Mouse (Mus musculus): ENCODE measurements around the gene Sox21. TPM values are rescaled to one million over a fixed set of nuclear protein-coding genes. Genes with fewer than 3 reads are reported as not detected.

Sox21 gene
- polyA plus RNA-seq (2015; fragmentation: Nextera tagmentation; extraction: Ambion mirVana): not detected in 2 replicates

GRCm38 (mm10) chr14:118236886-118237289, at the start of gene Sox21:
Gene Sox21 (minus strand): TSS chr14:118237030.
- TF ChIP-seq CTCF (IDR thresholded peaks at IDR 0.05; ENCODE audit: low read depth): no peak
- Histone ChIP-seq H3K9me3 (replicated peaks; ENCODE audit: low read length) (no peaks in the 10 kb centered on the region), H3K4me1 (replicated peaks; ENCODE audit: insufficient read depth, low read length) (peaks cover 22% of the 10 kb centered on the region), H3K36me3 (ENCODE audit: insufficient read depth, low read length) (no peaks in the 10 kb centered on the region), H3K27ac (no peak within 1 kb of the TSS), H3K4me3 (replicated peaks; ENCODE audit: low read depth, low read length) (peak within 1 kb of the TSS; percentile 47), H3K9ac (ENCODE audit: low read depth, low read length) (no peak within 1 kb of the TSS), H3K27me3 (ENCODE audit: insufficient read depth, low read length) (peaks cover 66% of the 10 kb centered on the region), H3K4me2 (ENCODE audit: low read length) (peak within 1 kb of the TSS; percentile 92)
- under 1% methylated on average over 34 of the region's 34 CpGs for WGBS
- DNase-seq (ENCODE audit: low spot score) (no peak), ATAC-seq (replicated peaks; ENCODE audit: low FRiP score, low read depth) (peak; percentile 74)

GRCm38 (mm10) chr14:118286096-118286495, 49.3 kb upstream of the Sox21 start:
- H3K4me1 ChIP-seq (replicated peaks; ENCODE audit: insufficient read depth, low read length): no peaks in the 10 kb centered on the region
- H3K27me3 ChIP-seq (ENCODE audit: insufficient read depth, low read length): no peaks in the 10 kb centered on the region
- H3K9me3 ChIP-seq (replicated peaks; ENCODE audit: low read length): no peaks in the 10 kb centered on the region
- TF ChIP-seq CTCF (IDR thresholded peaks at IDR 0.05; ENCODE audit: low read depth): no peak
- peak; percentile 8 for DNase-seq (ENCODE audit: low spot score)
- no peak overlapping the region for H3K27ac ChIP-seq
- no peak overlapping the region for H3K4me2 ChIP-seq (ENCODE audit: low read length)
- no peak overlapping the region for H3K9ac ChIP-seq (ENCODE audit: low read depth, low read length)
- no peak overlapping the region for H3K4me3 ChIP-seq (replicated peaks; ENCODE audit: low read depth, low read length)
- H3K36me3 ChIP-seq (ENCODE audit: insufficient read depth, low read length): no peaks in the 10 kb centered on the region
- ATAC-seq (replicated peaks; ENCODE audit: low FRiP score, low read depth): no peak
- WGBS: 62% methylated on average over 2 of the region's 2 CpGs

DNA sequence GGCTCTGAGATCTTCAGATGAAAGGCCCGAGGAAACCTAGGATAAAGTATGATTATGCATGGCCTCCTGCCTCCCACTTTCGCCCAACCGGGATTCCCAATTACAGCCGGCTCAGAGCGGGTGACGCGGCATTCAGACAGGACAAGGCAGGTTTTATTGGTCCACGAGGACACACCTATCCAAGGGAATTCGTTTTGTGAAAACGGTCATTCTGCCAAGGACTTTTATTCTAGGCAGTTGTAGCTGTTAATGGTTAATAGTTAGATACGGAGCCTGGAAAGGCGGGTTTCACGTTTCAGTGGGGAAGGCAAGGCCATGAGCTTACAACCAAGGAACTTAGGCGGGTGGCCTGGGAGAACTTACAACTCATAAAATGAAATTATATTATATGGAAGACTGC, 46.1 kb upstream of the Sox21 start:
- no peaks in the 10 kb centered on the region for H3K4me1 ChIP-seq (replicated peaks; ENCODE audit: insufficient read depth, low read length)
- H3K9me3 ChIP-seq (replicated peaks; ENCODE audit: low read length): no peaks in the 10 kb centered on the region
- no peak overlapping the region for H3K4me2 ChIP-seq (ENCODE audit: low read length)
- no peak overlapping the region for H3K27ac ChIP-seq
- WGBS: 40% methylated on average over 14 of the region's 14 CpGs
- DNase-seq (ENCODE audit: low spot score) (peak; percentile 54), ATAC-seq (replicated peaks; ENCODE audit: low FRiP score, low read depth) (peak; percentile 68)
- H3K36me3 ChIP-seq (ENCODE audit: insufficient read depth, low read length): no peaks in the 10 kb centered on the region
- H3K9ac ChIP-seq (ENCODE audit: low read depth, low read length): no peak overlapping the region
- H3K27me3 ChIP-seq (ENCODE audit: insufficient read depth, low read length): no peaks in the 10 kb centered on the region
- H3K4me3 ChIP-seq (replicated peaks; ENCODE audit: low read depth, low read length): no peak overlapping the region
- no peak for TF ChIP-seq CTCF (IDR thresholded peaks at IDR 0.05; ENCODE audit: low read depth)

DNA sequence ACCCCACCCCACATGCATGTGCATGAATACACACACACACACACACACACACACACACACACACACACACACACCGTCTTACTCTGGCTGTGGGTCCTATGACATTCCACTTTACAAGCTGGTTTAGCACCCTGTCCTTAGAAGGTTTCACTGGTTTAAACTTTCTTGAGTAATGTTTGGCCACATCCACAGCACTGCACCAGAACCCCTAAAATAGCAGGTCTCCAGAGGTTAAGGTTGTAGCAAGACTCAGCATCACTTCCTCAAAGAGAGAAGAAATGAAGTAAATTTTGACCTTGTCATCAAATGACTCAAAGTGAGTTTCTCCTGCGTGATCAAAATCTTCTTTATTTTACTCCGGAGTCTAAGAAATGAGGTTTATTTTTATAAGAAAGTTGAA, 45.4 kb upstream of the Sox21 start:
- no peak for ATAC-seq (replicated peaks; ENCODE audit: low FRiP score, low read depth)
- WGBS: 89% methylated on average over 3 of the region's 3 CpGs

GRCm38 (mm10) chr14:118277704-118278498, 41.1 kb upstream of the Sox21 start:
- Histone ChIP-seq H3K4me1 (replicated peaks; ENCODE audit: insufficient read depth, low read length) (no peaks in the 10 kb centered on the region), H3K9me3 (replicated peaks; ENCODE audit: low read length) (no peaks in the 10 kb centered on the region), H3K4me3 (replicated peaks; ENCODE audit: low read depth, low read length) (no peak overlapping the region), H3K27me3 (ENCODE audit: insufficient read depth, low read length) (no peaks in the 10 kb centered on the region), H3K4me2 (ENCODE audit: low read length) (no peak overlapping the region), H3K9ac (ENCODE audit: low read depth, low read length) (no peak overlapping the region), H3K36me3 (ENCODE audit: insufficient read depth, low read length) (no peaks in the 10 kb centered on the region), H3K27ac (no peak overlapping the region)
- WGBS: 84% methylated on average over 7 of the region's 7 CpGs
- no peak for TF ChIP-seq CTCF (IDR thresholded peaks at IDR 0.05; ENCODE audit: low read depth)
- DNase-seq (ENCODE audit: low spot score): no peak
- no peak for ATAC-seq (replicated peaks; ENCODE audit: low FRiP score, low read depth)

More for the DNA sequence above, 45.4 kb upstream of the Sox21 start:
- Histone ChIP-seq H3K27ac (no peak overlapping the region), H3K36me3 (ENCODE audit: insufficient read depth, low read length) (no peaks in the 10 kb centered on the region), H3K27me3 (ENCODE audit: insufficient read depth, low read length) (no peaks in the 10 kb centered on the region), H3K4me2 (ENCODE audit: low read length) (no peak overlapping the region), H3K4me1 (replicated peaks; ENCODE audit: insufficient read depth, low read length) (no peaks in the 10 kb centered on the region), H3K9ac (ENCODE audit: low read depth, low read length) (no peak overlapping the region), H3K4me3 (replicated peaks; ENCODE audit: low read depth, low read length) (no peak overlapping the region), H3K9me3 (replicated peaks; ENCODE audit: low read length) (no peaks in the 10 kb centered on the region)
- DNase-seq (ENCODE audit: low spot score): no peak
- no peak for TF ChIP-seq CTCF (IDR thresholded peaks at IDR 0.05; ENCODE audit: low read depth)

- H3K4me2 ChIP-seq (ENCODE audit: low read length): no peak overlapping the region
- no peak overlapping the region for H3K27ac ChIP-seq
- 80% methylated on average over 6 of the region's 6 CpGs for WGBS
- H3K4me1 ChIP-seq (replicated peaks; ENCODE audit: insufficient read depth, low read length): no peaks in the 10 kb centered on the region
- no peaks in the 10 kb centered on the region for H3K27me3 ChIP-seq (ENCODE audit: insufficient read depth, low read length)
- DNase-seq (ENCODE audit: low spot score) (no peak), ATAC-seq (replicated peaks; ENCODE audit: low FRiP score, low read depth) (no peak)
- H3K9ac ChIP-seq (ENCODE audit: low read depth, low read length): no peak overlapping the region
- H3K36me3 ChIP-seq (ENCODE audit: insufficient read depth, low read length): no peaks in the 10 kb centered on the region
- no peak overlapping the region for H3K4me3 ChIP-seq (replicated peaks; ENCODE audit: low read depth, low read length)
- no peak for TF ChIP-seq CTCF (IDR thresholded peaks at IDR 0.05; ENCODE audit: low read depth)
- no peaks in the 10 kb centered on the region for H3K9me3 ChIP-seq (replicated peaks; ENCODE audit: low read length)
These were observed 36.0 kb upstream of the Sox21 start for GRCm38 (mm10) chr14:118272594-118273555.
